Mouse (Mus musculus) kidney, adult 9 months (tissue): Measurements from ENCODE around the gene Grk1.

ENCODE experiments used
- DNase-seq: peaks from one replicate; pipeline ENCODE4 v3.0.0; 2022

The Grk1 gene

DNA sequence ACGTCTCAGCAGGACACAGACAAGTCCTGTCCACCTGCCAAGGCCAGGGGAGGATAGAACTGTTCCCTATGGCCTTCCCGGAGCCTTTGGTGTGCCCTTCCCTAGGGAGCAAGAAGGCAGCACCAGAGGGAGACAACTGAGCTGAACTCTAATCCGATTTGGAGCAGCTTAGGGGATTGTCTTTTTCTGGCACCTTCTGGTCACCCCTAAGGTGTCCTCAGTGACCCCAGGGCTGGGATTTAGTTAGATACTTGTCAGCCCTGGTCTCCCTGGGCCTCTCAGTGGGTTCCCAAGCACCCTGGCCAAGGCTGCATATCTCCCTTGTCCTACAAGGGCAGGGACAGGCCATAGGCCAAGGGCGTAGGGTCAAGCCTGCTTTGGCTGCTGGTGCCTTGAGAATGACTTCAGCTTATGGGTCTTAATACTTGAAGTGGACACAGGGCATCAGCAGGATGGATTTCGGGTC, at the start of gene Grk1:
Grk1 (plus strand) TSS at position 416 of the 466 bp plus-strand sequence.
- DNase-seq = no peak

DNA sequence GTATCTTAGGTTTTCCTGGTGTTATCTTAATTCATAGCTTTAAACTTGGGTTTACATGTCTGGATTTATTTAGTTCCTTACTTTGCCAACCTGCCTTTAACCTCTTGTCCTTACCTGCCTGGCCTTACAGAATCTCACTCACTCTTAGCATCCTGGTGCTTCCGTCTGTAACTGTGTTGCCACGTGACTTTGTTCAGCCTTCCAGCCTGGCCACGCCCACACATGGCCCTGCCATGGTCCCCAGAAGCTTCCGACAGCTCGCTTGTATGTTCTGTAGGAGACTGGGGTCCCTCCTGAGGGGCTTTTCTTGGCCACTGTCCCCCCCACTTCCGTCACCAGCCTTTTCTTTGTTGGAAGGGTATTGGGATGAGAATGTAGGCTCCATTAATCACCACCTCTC, 48.7 kb upstream of the Grk1 start:
- no peak for DNase-seq

DNA sequence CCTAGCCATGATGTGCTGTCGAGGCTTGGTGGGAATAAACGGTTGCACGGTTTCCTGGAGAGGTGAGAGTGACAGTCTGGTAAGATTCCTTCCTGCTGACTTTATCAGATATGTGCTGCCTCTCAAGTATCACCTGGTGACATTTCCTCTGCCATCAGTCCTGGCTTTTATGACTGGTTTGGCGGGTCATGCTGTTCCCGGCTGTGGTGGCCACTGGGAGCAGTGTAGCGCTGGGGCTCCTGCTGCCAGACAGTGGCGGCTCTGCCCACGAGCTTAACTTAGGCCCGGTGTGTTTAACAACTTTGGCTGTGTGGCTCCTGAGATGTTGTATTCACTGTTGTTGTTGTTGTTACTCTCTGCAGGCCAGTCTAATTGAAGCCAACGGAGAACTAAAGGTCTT, 48.2 kb upstream of the Grk1 start:
- no peak for DNase-seq

DNA sequence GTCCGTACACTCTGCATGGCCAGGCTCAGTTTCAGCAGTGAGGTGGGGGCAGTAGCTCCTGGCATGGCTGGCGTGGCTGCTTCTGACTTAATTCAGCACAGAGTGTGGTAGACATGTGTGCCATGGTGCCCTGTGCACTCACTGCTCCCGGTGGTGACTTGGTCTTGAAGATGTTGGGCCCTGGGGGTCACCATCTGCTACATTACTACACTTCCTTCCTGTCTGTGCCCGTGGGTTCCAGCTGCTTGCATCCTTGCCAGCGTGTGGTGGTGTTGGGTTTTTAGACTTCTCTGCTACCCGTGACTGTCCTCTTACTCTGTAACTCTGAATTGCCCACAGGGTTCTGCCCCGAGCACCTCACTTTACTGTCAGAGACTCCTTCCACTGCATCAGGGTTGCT, 44.7 kb upstream of the Grk1 start:
- DNase-seq = no peak

DNA sequence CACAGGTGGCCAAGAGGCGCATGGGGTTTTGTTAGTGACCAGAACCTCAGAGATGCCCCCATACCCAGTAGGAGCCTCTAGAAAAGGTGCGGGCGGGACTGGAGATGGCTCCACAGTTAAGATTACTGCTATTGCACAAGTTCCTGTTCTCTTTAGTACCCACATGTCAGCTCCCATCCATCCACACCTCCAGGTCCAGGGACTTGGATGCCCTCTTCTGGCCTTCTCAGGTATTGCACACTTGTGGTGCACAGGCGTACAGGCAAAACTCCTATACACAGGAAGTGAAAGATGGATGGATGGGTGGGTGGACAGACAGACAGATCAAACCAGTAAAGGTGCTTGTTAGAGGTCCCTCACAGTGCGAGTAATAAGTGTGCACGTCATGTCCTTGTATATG, 43.0 kb upstream of the Grk1 start:
- no peak for DNase-seq

DNA sequence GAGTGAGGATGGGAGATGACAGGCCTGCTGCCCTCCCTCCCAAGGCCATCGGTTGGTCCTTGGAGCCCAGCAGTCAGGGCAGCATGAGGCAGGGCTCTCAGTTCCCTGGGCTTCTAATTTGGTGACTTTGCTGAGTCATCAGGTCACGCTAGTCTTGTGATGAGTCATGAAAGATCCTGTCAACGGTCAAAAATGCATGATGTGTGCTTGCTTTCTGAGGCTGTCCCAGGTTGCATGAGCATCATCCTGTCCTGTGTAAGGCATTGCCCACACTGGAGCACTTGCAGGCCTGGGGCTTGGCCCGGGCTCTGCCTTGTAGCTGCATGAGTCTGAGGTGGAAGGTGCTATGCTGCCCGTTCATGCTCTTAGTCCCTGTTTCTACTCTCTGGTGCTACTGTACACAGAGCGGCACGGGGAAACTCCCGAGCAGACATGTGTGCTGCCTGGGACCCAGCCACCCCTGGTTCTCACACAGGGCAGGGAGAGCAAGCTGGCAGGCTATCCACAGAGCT, 31.7 kb upstream of the Grk1 start:
- no peak for DNase-seq

DNA sequence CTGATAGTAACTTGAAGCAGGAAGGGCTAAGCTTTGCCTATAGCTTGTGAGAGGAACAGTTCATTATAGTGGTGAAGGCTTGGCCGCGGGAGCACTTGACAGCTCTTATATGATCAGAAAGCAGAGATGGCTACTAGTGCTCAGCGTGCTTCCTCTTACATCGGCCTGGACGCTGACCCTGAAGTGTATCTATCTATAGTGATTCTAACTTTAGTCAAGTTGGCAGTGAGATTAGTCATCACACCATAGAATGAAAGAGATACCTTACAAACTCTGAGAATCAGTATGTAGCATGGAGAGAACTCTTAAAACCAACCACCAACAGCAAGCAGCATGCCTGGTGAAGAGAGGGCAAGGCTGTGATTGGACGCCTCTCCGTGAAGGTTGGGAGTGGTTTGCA, 23.3 kb upstream of the Grk1 start:
- no peak for DNase-seq

DNA sequence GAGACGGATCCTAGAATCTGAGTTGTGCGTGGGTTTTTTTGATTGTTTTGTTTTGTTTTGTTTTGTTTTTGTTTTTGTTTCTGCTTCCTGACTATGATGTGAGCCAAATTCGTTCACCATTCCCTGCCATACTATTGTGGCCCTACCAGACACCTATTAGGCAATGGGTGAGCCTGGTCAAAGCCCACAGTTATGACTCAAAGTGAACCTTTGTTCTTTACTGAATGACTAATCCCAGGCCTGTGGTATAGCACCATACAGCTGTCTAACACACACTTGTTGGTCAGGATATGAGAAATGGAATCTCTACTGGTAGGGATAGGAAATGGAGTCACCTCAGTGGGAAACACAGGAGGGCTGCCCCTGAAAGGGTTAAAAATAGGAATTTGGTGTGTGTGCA, 22.3 kb upstream of the Grk1 start:
- no peak for DNase-seq

DNA sequence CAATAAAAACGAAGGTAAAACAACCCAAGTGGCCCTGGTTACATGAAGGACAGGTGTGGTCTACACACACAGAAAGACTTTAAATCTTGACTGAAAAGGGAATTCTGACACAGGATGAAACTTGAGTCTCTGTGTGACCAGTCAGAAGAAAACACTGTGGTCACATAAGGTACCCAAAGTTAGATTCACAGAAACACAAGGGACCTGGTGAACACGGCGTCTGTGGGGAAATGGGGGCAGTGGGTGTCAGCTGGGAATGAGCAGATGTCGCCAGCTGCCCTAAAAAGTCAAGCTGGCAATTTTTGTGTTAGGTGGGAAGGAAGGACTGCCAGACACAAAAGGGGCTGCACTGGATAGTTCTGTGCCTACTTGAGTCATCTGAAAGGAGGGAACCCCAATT, 21.9 kb upstream of the Grk1 start:
- no peak for DNase-seq

DNA sequence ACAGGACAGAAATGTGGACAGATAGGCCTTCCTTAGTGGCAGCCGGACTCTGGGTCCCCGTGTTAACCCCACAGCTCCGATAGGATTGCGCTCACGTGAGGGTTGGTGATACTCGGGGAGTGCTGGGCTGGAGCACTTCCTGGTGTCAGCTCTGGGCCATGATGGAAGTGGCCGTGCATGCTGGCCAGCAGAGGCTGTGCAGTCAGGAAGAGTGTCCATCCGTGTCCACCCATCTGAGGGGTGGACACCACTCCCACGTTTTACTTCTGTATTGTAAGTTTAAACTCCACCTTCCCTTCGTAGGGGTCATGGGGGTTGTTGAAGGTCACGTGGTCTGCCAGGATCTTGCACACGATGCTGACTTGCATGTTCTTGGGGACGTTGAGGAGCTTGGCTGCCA, 18.5 kb upstream of the Grk1 start:
- DNase-seq = no peak

DNA sequence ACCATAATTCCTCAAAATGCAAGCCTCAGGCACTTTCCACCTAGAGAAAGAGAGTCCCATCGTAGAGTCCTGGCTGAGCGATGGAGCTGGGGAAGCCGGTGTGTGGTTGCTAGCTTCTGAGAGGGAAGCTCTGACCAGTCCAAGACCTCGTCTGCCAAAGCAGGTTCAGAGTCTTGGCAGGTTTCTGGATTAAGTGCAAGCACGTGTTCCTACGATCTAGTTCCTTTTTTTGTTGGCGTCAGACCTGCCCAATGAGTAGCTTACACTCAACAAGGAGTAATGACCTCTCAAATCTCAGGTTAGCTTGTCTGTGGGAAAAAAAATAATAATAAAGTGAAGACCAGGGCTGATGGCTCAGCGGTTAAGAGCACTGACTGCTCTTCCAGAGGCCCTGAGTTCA, 17.2 kb upstream of the Grk1 start:
- DNase-seq = no peak

DNA sequence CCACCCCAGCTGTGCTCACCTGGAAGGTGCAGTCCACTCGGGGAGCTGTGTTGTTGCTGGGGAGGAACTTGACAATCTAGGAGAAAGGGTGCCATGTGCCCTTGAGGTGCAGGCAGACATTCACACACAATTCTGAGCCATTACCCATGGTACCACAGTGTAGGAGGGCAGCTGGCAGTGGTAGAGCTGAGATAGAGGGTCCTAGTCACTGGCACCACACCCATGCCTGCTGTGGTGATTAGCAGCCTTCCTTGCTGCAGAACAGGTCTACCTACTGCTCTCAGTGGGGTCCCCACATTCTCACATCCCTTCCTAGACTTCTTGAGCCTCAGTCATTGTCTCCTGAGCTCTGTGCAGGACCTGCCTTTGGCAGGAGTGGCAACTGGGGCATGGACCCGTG, 16.1 kb upstream of the Grk1 start:
- DNase-seq = no peak

DNA sequence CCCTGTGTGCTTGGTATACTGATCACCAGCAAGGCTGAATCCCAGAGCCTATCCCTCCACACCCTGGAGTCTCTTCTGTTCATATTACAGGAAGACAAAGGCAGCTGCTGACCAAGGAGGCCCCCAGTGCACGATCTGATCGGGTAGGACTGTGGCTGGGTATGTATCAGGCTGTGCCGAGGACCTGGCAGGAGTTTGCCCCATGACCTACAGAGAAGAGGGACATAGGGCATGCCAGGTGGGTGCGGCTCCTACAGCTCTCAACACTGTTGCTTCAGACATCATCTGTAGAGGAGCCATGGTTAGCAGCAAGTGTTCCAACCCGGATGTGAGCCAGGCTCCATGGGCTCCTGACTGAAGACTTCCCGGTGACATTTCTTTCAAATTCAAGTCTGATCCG, 11.0 kb upstream of the Grk1 start:
- DNase-seq = no peak

DNA sequence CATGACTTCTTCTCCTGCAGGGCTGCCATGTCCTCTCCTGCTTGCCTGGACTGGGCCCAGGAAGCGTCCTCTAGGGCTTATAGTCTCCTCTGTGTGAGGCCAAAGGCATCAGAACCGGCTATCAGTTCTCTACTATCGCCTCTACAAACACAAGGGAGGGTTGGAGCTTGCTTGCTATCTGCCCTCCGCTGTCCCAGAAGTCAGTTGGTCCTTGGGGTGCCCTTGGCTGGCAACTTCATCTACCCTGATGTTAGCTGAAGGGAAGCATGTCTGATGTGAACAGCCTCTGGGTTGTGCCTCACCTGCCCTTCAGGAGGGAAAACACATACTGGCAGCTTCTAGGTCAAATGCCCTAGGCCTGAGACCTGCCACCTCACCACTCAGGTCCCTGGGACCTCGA, 8.2 kb upstream of the Grk1 start, which contains the start of gene Atp4b:
Atp4b (minus strand) TSS at position 101 of the 400 bp plus-strand sequence.
- DNase-seq = no peak

DNA sequence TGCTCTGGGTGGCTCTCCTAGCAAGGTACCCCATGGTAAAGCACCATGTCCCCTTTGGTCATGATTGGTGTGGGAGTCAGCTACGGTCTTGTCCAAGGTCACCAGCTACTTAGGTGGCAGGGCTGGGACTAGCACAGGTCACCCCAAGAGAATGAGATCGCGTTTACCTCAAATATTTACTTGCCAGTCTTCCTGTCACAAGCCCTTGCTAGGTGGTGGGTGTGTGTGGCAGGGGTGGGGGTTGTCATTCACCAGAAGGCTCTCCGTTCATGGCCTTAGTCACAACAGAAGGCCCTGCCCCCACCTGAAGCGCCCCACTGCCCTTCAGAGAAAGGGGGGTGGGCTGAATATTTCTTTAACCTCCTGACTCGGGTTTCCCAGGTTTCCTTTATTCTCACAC, 1.4 kb upstream of the Grk1 start:
- no peak for DNase-seq

DNA sequence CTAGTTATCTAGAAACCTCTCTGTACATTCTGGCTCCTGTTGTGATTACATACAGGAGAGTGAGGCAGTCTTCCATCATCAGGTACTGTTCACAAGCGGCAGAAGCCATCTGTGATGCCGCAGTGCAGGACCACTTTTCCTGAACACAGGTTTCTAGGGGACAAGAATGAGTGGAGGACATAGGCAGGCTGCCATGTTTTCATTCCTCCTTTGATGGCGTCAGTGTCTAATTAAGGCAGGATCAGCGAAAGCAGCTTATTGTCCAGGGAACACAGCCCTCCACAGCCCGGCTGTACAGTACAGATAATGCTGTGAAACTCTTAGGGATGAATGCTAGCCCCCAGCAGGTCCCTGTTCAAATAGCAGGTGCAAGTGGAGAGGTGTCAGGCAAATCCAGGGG, 1.1 kb downstream of the Grk1 start:
- no peak for DNase-seq

DNA sequence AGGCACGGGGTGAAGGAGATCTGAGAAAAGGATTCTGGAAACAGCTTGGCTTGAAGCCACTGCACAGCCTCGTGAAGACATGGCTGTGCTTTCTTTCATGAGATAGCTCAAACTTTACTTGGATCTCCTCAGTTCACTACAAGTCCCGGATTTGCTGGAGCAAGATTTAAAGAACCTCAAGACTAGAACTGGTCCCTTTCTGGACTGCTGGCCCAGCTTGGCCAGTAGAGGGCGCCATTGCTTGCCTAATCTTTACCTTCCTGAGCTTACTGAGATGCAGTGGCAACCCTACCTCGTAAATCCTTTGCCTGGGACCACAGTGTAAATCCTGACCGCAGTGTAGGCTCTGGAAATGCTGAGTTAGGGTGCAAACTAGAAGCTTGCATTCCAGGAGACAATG, 6.7 kb downstream of the Grk1 start:
- peak; percentile 58 for DNase-seq

DNA sequence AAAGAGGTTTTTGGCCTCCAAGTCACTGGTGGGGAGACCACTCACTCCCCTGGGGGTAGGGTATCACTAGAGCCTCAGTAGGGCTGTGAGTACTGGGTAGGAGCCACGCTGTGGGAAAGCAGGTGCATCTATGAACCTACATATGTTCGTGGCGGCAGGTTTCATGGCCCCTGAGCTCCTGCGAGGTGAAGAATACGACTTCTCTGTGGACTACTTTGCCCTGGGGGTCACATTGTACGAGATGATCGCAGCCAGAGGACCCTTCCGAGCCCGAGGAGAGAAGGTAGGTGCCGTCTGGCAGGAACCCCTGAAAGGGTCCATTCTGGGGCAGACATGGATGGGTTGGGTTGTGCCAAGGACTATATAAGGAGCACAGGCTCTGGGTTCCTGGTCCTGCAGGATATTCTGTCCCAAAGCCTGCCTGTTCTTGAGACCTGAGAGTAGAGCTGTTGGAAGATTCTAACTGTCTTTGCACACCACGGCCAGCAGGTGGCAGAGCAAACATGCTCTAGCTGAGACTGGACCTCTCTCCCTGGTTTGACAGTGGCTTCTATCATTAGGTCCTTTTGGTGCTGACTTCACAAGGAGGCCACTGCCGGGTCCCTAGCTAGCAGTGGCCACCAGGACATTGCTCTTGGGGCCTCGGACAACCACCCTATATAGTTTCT, 8.1 kb downstream of the Grk1 start:
- peak; percentile 38 for DNase-seq

DNA sequence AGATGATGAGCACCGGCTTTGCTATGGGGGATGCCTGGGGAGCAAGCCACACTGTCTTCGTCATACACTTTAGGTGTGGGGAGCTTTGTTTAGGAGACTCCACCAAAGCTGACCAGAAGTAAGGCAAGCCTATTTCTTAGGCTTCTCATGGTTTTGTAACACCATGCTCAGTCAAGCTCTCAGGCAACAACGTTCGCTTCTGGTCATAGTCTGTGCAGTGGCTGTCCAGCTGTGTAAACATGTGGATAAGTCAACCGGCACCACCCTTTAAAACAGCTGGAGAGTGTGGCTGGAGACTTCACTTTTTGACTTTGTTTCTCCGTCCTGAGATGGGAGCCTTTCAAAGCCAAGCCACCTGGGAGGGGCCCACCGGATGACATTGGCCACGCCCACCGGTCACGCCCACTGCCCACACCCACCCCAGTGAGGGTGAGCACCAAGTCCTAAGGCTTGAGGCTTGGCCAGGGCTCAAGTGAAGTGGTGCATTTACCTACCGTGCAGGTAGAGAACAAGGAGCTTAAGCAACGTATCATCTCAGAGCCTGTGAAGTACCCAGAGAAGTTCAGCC, 9.0 kb downstream of the Grk1 start:
- DNase-seq = no peak

DNA sequence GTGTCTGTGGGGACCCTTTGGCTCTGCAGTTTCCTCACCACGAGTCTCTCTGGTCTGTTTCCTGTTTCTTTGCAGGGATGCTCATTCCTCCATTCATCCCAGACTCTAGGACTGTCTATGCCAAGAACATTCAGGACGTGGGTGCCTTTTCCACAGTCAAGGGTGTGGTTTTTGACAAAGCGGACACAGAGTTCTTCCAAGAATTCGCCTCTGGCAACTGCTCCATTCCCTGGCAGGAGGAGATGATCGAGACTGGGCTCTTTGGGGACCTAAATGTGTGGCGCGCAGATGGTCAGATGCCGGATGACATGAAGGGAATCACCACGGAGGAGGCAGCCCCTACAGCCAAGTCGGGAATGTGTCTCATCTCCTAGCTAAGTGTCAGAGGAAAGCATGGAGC, 11.0 kb downstream of the Grk1 start:
- DNase-seq = no peak

DNA sequence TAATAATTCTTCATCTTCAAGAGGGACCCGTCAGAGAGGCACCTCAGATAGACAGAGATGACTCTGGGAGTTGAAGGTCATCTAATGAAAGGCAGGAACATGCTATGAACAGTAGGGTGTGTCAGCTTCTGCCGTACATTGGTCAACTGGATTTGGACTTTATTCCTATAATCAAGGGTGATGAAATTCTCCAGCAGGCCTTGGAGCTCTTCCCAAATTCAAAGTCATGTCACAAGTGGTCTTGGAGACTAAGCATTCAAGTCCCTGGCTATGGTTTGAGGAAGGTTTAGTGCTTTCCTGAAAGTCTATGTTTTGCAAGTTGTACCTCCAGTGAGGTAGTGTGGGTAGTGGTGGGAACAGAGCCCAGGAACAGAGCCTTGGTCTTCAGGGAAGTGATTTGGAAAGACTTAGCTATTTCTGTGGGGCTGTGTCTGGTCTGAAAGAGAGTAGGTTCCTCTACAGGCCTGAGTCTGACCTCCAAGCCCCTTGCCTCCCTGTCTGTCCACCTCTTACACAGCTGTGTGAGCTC, 14.3 kb downstream of the Grk1 start:
- no peak for DNase-seq

DNA sequence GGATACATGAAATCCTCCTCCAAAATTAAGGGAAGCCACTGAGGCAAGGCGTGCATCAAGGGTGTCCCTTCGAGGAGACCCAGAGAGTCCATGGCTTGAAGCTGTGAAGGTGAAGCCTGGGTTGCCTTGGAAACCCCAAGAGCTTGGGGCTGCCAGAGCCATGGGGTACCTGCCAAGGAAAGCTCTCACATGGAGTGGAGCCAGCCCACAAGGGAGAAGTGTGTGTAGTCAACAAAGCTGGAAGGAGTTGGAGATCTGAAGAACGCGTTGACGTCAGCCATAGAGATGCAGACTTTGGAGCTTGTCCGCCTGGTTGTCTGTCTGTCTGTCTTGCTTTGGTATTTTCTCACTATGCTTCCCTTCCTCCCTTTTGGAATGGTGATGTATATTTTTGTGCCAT, 16.1 kb downstream of the Grk1 start:
- DNase-seq = no peak

DNA sequence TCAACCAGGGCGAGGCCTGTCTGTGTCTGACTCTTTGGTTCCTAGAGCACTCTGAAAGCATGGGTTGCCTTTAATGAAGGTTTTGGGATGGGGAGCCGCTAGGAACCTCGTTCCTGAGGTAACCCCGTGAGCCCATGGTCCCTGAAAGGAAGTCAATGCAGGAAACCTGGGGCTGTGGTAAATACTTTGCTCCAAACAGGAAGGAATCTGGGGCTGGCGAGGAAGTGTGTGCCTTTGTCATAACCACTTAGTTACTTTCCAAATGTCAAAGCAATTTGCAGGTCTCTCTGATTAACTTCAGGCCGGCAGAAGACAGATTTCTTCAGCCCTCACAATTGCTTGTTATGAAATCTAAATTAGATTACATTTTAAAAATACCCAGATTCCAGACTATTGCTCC, 22.5 kb downstream of the Grk1 start:
- DNase-seq = peak; percentile 21

DNA sequence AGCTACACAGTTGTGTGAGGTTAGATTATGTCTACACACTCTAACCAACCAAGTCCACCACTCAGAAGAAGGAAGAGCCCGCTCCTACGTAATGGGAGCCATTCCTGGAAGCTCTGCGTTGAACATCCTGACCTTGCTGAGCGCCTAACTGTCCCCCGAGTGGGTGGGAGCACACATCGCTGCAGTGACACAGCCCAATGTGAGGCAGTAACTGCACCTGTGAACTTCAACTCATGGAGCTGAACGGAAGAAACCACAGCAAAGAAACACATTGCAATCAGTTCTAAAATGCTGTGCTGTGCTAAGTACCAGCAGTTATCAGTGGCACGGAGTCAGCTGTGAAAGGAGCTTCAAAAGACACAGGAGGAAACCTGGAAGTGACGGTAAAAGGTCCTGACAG, 23.3 kb downstream of the Grk1 start:
- DNase-seq = no peak

DNA sequence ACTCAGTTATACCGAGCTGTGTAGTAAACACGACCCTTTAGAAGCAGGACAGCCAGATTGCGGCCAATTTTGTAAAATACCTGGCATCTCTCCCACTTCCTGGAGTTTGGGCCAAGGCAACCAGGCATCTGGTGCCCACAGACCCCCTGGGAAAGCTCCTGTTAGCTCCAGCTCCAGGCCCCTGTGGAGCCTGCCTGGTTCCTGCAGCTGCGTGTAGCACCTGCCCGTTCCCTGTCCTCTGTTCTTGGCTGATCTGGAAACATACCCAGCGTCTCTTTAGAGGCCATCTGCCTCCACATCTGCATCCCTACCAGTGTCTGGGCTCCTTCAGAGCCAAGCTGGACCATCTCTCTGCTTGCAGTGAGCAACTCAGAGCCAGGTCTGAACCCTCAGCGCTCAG, 25.5 kb downstream of the Grk1 start:
- DNase-seq = no peak
